Mouse (Mus musculus): Measurements from ENCODE around the gene Prdm16. TPM values are rescaled to one million over a fixed set of nuclear protein-coding genes. Genes with fewer than 3 reads are reported as not detected.

Prdm16 gene
- total RNA-seq, 2 experiments from 2014 or later = 12.9 to 13.4 TPM

DNA sequence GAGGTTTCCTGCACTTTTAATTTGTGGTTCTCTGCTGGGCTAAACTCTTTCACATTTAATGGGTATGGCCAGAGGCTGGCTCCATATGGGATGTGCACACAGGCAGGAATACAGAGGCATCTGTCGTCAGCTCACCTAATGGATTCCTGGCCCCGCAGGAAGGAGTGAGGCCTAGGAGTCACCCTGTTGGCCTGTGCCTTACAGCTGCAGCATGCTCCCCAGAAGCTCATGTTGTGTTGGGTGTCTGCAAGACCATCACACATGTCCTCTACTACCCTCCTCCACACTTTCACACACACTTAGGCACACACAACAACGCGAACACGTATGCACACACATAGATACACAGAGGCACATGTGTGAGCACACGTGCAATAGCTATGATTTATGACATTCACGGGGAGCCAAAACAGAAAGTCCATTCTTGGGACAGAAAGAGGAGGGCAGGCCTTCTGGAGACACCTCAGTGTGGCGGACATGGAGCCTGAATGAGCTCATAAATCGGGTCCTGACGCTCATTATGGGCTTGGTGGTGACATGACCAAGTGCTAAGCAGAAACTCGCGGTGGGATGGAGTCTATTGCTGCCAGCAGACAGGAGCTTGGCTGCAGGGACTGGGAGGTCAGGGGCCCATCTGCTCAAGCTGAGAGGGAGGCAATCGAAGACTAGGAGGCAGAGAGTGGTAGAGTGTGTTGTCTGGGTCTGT lies 265.0 kb downstream of the Prdm16 start:
- no peak for DNase-seq (ENCODE audit: low spot score)
- intact Hi-C loops (cut with DNase I) = no loop called here

DNA sequence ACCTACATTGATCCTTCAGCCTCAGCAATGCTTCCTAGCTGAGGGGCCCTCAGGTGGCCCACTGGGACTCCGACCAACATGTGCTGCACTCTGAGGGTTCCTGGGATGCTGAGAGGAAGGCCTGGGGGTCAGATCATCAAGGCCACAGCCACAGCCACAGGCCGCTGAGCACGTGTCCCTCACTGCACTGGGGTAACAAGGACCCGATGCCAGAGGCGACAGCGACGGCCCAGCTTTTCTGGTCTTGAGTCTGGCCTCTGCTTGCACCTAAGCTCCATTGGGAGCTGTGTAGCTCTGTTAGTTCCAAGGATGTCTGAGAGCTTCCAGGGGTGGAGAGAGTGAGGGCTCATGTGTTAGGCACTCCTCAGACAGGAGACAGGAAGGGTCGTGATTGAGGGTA lies 265.8 kb downstream of the Prdm16 start:
- DNase-seq (ENCODE audit: low spot score) = no peak
- intact Hi-C loops (cut with DNase I) = no loop called here

GRCm38 (mm10) chr4:154369089-154369488 lies 267.6 kb downstream of the Prdm16 start:
- intact Hi-C loops (cut with DNase I) = loop anchor here (5.0 kb wide), 1 partner anchor 37 kb away; no protein-coding TSS in a partner anchor
- DNase-seq (ENCODE audit: low spot score) = no peak

DNA sequence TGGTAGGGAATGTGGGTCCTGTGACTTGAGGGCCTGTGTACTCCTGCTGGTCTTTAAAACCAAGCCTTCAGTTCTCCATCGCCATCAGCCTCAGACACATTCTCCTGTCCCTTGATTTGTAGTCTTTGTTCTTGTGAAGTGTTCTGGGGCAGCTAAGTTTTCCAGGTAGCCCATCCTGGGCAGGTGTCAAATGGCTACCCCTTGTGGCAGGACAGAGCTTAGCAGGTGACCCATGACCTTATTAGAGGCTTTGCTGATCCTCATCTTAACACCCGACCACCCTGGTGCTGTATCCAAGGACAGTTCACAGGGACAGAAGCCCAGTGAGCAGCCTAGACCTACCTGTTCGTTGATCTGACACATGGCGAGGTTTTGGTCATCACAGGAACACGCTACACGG lies 269.8 kb downstream of the Prdm16 start:
- no peak for DNase-seq (ENCODE audit: low spot score)
- intact Hi-C loops (cut with DNase I) = loop anchor here (5.0 kb wide), 1 partner anchor 35 kb away; no protein-coding TSS in a partner anchor

- intact Hi-C loops (cut with DNase I) = loop anchor here (5.0 kb wide), 1 partner anchor 32 kb away; no protein-coding TSS in a partner anchor
- DNase-seq (ENCODE audit: low spot score) = no peak
Observed at GRCm38 (mm10) chr4:154364752-154365151, 271.9 kb downstream of the Prdm16 start.

DNA sequence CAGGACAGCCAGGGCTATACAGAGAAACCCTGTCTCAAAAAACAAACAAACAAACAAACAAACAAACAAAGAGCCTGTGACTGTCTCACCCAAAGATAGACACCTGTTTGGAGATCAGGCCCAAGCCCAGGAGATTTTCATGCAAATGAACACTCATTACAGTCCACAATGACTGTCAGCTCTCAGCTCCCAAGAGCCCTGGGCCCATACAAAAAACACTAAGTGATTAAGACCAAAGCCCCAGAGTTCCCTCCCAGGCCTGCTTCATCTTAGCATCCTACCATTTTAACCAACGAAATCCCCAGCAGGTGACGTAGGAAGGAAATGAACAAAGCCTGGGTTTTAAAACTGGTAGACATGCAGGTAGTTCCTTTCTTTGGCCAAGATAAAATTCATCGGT lies 275.8 kb downstream of the Prdm16 start:
- intact Hi-C loops (cut with DNase I) = no loop called here
- no peak for DNase-seq (ENCODE audit: low spot score)

- intact Hi-C loops (cut with DNase I) = no loop called here
- DNase-seq (ENCODE audit: low spot score) = no peak
Observed at GRCm38 (mm10) chr4:154360441-154360840, 276.2 kb downstream of the Prdm16 start.

DNA sequence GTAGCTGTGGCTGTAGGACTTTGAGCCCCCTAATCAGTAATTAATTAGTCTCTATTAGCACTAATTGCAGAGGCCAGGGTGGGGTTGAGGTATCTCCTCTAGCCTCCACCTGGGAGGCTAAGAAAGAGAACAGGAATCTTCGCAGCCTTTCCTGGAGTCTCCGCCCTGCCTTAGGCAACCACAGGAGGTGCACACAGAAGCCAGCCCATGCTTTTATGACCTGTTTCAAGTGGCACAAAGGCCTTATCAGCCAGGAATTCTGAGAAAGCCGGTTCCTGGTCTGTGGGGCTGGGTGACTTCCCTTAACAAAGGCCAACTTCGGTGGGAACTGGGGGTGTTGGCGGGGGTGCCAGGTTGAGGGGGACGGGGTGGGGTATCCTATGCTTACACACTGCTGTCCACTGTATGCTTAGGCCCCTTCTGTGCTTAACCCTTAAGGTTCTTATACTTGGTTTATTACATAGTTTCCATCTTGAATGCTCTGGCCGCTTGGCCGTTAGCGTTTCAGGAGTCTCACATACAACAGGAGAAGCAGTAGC lies 276.8 kb downstream of the Prdm16 start:
- intact Hi-C loops (cut with DNase I) = no loop called here
- no peak for DNase-seq (ENCODE audit: low spot score)

DNA sequence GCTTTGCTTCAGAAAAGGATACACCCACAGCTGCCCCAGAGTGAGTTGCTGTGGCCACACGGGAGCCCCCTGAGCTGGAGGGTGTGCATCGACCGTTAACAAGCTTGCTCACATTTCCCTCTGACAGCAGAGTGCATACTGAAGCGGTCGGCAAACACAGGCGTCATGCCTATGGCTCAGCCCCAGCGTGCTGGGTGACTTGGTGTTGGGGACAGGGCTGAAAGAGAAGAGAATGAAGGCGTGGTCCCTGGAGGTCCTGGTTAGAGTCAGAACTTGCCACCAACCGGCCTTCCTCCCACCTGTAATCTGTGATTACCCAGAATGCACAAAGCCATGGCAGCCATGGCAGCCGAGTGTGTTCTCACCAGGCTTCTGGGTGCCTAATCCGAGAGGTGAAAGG lies 277.9 kb downstream of the Prdm16 start:
- intact Hi-C loops (cut with DNase I) = no loop called here

GRCm38 (mm10) chr4:154358370-154358769 lies 278.3 kb downstream of the Prdm16 start:
- no peak for DNase-seq (ENCODE audit: low spot score)

More for the DNA sequence above, 277.9 kb downstream of the Prdm16 start:
- no peak for DNase-seq (ENCODE audit: low spot score)

DNA sequence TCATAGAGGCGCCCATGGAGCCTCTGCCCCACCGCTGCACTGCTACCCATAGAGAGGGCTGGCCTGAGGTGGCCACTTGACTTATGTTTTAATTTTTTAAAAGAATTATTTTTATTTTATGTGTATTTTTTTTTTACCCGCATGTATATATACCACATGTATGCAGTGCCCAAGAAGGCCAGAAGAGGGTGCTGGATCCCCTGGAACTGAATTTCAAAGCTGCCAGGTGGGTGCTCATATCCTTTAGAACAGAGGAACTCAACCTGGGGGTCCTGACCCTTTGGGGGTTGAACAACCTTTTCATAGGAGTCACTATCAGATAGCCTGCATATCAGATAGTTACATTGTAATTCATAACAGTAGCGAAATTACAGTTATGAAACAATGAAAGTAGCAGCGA lies 281.3 kb downstream of the Prdm16 start:
- intact Hi-C loops (cut with DNase I) = no loop called here
- DNase-seq (ENCODE audit: low spot score) = no peak

More at GRCm38 (mm10) chr4:154358370-154358769, 278.3 kb downstream of the Prdm16 start:
- intact Hi-C loops (cut with DNase I) = no loop called here

DNA sequence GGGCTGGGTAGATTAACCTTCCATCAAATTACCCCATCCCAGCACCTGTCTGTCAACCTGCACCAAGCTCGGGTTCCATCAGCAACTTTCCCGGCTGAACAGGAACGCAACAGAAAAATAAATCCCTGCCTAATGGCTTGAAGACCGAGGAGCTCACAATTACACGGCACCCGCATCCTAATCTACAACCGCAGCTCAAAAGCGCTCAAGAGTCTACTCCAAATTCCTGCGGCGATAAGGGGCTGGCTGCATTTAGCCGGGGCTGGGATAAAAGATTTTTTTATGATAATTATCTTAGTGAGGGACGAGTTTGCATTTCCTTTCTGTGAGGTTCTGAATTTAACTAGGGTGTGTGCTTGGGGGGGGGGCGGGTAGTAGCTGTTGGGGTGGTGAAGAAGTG lies 284.4 kb downstream of the Prdm16 start:
- DNase-seq (ENCODE audit: low spot score) = no peak
- intact Hi-C loops (cut with DNase I) = no loop called here

DNA sequence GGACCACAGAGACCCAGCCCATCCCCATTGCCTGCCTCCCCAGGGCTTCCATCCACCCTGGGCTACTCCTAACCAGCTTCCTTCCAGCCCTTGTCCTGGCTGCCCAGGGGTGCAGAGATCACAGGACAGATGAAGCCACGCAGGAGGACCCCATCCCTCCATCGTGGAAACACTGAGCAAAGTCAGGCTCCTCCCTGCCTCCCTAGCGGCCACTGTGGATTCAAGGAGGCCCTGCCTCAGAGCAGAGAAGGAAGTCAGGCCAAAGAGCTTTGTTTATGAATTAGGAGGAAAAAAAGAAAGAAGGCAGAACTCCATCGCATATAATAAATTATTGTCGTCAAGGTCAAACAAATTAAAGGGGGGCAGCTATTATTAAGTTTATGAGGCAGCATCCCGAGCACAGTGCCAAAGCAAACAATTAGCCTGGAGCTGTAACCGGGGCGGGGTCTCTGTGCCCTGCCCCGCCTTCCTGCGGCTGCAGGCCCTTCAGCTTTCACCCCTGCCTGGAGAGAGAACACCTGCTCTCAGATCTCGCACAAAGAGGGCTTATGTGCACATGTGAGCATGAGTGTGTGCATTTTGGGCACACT lies 288.4 kb downstream of the Prdm16 start:
- DNase-seq (ENCODE audit: low spot score) = no peak
- intact Hi-C loops (cut with DNase I) = no loop called here

GRCm38 (mm10) chr4:154346731-154347522 lies 289.7 kb downstream of the Prdm16 start:
- intact Hi-C loops (cut with DNase I) = no loop called here
- no peak for DNase-seq (ENCODE audit: low spot score)

GRCm38 (mm10) chr4:154336650-154337049 lies 300.0 kb downstream of the Prdm16 start:
- intact Hi-C loops (cut with DNase I) = no loop called here
- DNase-seq (ENCODE audit: low spot score) = peak; percentile 67

DNA sequence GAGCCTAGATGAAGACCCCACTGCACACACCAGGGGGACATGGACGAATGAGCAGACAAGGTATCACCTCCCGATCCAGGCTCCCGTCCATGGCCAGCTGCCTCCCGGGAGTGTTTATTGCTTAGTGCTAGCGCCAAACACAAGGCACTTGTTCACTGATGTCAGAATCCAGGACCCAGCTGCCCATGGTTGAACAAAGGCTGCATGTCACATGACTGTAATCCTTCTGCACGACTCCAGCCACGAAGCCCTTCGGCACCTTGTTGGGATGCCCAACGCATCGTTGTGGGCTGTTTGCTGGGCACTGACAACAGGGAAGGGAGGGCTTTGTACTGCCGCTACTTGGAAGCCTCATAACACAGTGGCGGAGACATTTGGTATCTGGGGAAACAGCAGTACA lies 300.9 kb downstream of the Prdm16 start, which contains the start of gene B230104I21Rik:
B230104I21Rik (plus strand) TSS at position 367 of the 400 bp plus-strand sequence.
- intact Hi-C loops (cut with DNase I) = no loop called here

GRCm38 (mm10) chr4:154334699-154335402 lies 301.8 kb downstream of the Prdm16 start:
- intact Hi-C loops (cut with DNase I) = loop anchor here (5.0 kb wide), 2 partner anchors 32 to 302 kb away; partner anchors contain the start of gene Prdm16
- DNase-seq (ENCODE audit: low spot score) = peak; percentile 23

More for the DNA sequence above, 300.9 kb downstream of the Prdm16 start, which contains the start of gene B230104I21Rik:
- no peak for DNase-seq (ENCODE audit: low spot score)

GRCm38 (mm10) chr4:154333300-154333699 lies 303.4 kb downstream of the Prdm16 start:
- peak; percentile 22 for DNase-seq (ENCODE audit: low spot score)
- intact Hi-C loops (cut with DNase I) = loop anchor here (5.0 kb wide), 2 partner anchors 34 to 304 kb away; partner anchors contain the start of gene Prdm16

GRCm38 (mm10) chr4:154331271-154331670 lies 305.4 kb downstream of the Prdm16 start:
- intact Hi-C loops (cut with DNase I) = loop anchor here (2.0 to 5.0 kb wide), 3 partner anchors 36 to 306 kb away; partner anchors contain the start of gene Prdm16
- no peak for DNase-seq (ENCODE audit: low spot score)

Measured in heart, postnatal 25 days (tissue).